Mouse (Mus musculus) heart, embryonic 16.5 days (tissue): ENCODE results near the gene Scnn1a. TPM values are rescaled to one million over a fixed set of nuclear protein-coding genes. Genes with fewer than 3 reads are reported as not detected.
A peak's percentile ranks its signal among the peaks of the same experiment; 100 is the strongest.

ENCODE experiments used
- ATAC-seq: fragments of 200-750 bp; cut with Nextera tagmentation; replicated peaks from 2 replicates; pipeline ENCODE4 v1.8.0; 2017; ENCODE audit warnings: moderate number of reproducible peaks; ENCODE audit not compliant: insufficient read depth, low FRiP score; ENCODE audit errors: extremely low read depth
- H3K27ac ChIP-seq: fragments of 300-500 bp; sonication (generic); 2 replicates; pipeline ENCODE4 v1.5.1; 2014; ENCODE audit warnings: mild to moderate bottlenecking, low read length, control low read depth, moderate library complexity
- H3K27me3 ChIP-seq: fragments of 300-500 bp; sonication (generic); 2 replicates; pipeline ENCODE4 v1.6.1; 2014; ENCODE audit warnings: low read length, mixed read lengths; ENCODE audit not compliant: control insufficient read depth, insufficient read depth
- H3K36me3 ChIP-seq: fragments of 300-500 bp; sonication (generic); 2 replicates; pipeline ENCODE4 v1.6.1; 2014; ENCODE audit not compliant: control insufficient read depth, insufficient read depth
- H3K4me1 ChIP-seq: fragments of 300-500 bp; sonication (generic); 2 replicates; pipeline ENCODE4 v1.6.1; 2014; ENCODE audit warnings: low read length, mixed read lengths; ENCODE audit not compliant: control insufficient read depth, insufficient read depth
- H3K4me2 ChIP-seq: fragments of 300-500 bp; sonication (generic); 2 replicates; pipeline ENCODE4 v1.6.1; 2014; ENCODE audit warnings: low read depth, mild to moderate bottlenecking, control low read depth, low read length
- H3K4me3 ChIP-seq: fragments of 300-500 bp; sonication (generic); 2 replicates; pipeline ENCODE4 v1.5.1; 2014; ENCODE audit warnings: mild to moderate bottlenecking, control low read depth, low read length
- H3K9ac ChIP-seq: fragments of 300-500 bp; sonication (generic); 2 replicates; pipeline ENCODE4 v1.6.1; 2014; ENCODE audit warnings: low read length, control low read depth
- H3K9me3 ChIP-seq: fragments of 300-500 bp; sonication (generic); replicated peaks from 2 replicates; pipeline ENCODE4 v1.6.1; 2016; ENCODE audit warnings: low read length; ENCODE audit not compliant: control insufficient read depth
- WGBS: fragments of 180-500 bp; shearing (Covaris S2); extraction: QIAGEN DNeasy Blood & Tissue Kit; methylation state at CpG from one replicate; pipeline ENCODE4 v1.1.7; 2014; 5-methylcytosine and 5-hydroxymethylcytosine counted together
- polyA plus RNA-seq: library from polyadenylated mRNA; unstranded; fragments of >200 nt; fragmentation: Nextera tagmentation; extraction: Ambion mirVana; gene quantifications from 2 replicates; pipeline ENCODE4 v1.2.1, GENCODE M21; 2015

The Scnn1a gene
- polyA plus RNA-seq, 1 experiment from 2014 or later, result 2.6 TPM

DNA sequence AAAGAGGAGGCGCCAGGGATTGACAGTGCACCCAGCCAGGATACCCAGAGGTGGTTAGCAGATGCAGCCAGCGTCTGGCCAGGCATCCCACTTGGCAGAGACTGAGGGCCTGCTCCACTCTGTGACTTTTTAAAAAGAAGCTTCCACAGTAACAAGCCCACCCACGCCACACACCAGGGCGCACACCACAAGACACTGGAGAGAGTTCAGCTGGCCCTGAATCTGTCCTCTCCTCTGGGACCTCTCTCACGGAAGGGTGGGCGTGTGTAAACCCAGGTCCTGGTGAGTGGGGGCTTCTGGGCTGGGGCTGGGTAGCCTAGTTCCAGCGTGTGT is 6.3 kb upstream of the Scnn1a start:
- peaks cover 13% of the 10 kb centered on the region; the same call in 1 of the 2 replicates for H3K36me3 ChIP-seq
- peak overlapping the region; percentile 70 for H3K4me3 ChIP-seq
- peaks cover 26% of the 10 kb centered on the region for H3K4me1 ChIP-seq
- 64% methylated on average over 7 of the region's 7 CpGs for WGBS
- H3K9ac ChIP-seq, result peak overlapping the region; percentile 95
- H3K9me3 ChIP-seq, result no peaks in the 10 kb centered on the region
- peak; percentile 14; the same call in 1 of the 2 replicates for ATAC-seq
- peak overlapping the region; percentile 80 for H3K4me2 ChIP-seq
- H3K27me3 ChIP-seq, result no peaks in the 10 kb centered on the region
- peak overlapping the region; percentile 84 for H3K27ac ChIP-seq

- peaks cover 26% of the 10 kb centered on the region for H3K4me1 ChIP-seq
- no peak overlapping the region for H3K4me2 ChIP-seq
- H3K27ac ChIP-seq, result no peak overlapping the region; the same call in 1 of the 2 replicates
- no peak overlapping the region for H3K4me3 ChIP-seq
- no peak for ATAC-seq
- no peaks in the 10 kb centered on the region for H3K27me3 ChIP-seq
- 83% methylated on average over 6 of the region's 6 CpGs for WGBS
- no peak overlapping the region for H3K9ac ChIP-seq
- no peaks in the 10 kb centered on the region for H3K9me3 ChIP-seq
- peaks cover 10% of the 10 kb centered on the region; the same call in 1 of the 2 replicates for H3K36me3 ChIP-seq
Observed at GRCm38 (mm10) chr6:125314746-125315145, 5.7 kb upstream of the Scnn1a start.

GRCm38 (mm10) chr6:125317077-125317476 is 3.4 kb upstream of the Scnn1a start:
- Histone ChIP-seq H3K9ac (no peak overlapping the region), H3K4me1 (peaks cover 27% of the 10 kb centered on the region), H3K27me3 (peaks cover 19% of the 10 kb centered on the region), H3K4me3 (no peak overlapping the region), H3K4me2 (no peak overlapping the region), H3K9me3 (no peaks in the 10 kb centered on the region), H3K36me3 (peaks cover 1% of the 10 kb centered on the region; the same call in 1 of the 2 replicates), H3K27ac (no peak overlapping the region)
- 21% methylated on average over 7 of the region's 7 CpGs for WGBS
- ATAC-seq, result no peak

GRCm38 (mm10) chr6:125318981-125319918 is 1.2 kb upstream of the Scnn1a start:
- H3K4me3 ChIP-seq, result no peak overlapping the region
- H3K36me3 ChIP-seq, result no peaks in the 10 kb centered on the region
- WGBS, result 65% methylated on average over 15 of the region's 15 CpGs
- peaks cover 28% of the 10 kb centered on the region for H3K27me3 ChIP-seq
- H3K4me2 ChIP-seq, result no peak overlapping the region
- ATAC-seq, result no peak
- peaks cover 15% of the 10 kb centered on the region for H3K4me1 ChIP-seq
- no peaks in the 10 kb centered on the region for H3K9me3 ChIP-seq
- no peak overlapping the region for H3K9ac ChIP-seq
- H3K27ac ChIP-seq, result no peak overlapping the region

DNA sequence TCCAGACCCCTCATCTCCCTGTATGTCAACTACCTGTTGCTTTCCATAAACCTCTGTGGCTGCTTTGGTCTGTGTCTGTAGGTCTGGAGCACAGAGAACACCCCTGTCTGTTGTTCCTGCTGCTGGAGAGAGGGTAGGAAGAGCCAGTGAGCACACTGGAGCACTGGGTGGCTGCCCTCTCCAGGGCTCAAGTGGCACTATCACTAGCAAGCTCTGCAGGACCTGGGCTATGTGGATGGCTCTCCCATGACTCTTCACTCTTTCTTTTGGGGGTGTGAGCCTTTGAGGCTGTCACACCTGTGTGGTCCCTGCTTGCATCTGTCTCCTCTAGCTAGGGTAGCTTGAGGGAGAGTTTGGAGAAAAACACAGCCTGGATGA is 551 bp upstream of the Scnn1a start:
- ATAC-seq, result no peak

DNA sequence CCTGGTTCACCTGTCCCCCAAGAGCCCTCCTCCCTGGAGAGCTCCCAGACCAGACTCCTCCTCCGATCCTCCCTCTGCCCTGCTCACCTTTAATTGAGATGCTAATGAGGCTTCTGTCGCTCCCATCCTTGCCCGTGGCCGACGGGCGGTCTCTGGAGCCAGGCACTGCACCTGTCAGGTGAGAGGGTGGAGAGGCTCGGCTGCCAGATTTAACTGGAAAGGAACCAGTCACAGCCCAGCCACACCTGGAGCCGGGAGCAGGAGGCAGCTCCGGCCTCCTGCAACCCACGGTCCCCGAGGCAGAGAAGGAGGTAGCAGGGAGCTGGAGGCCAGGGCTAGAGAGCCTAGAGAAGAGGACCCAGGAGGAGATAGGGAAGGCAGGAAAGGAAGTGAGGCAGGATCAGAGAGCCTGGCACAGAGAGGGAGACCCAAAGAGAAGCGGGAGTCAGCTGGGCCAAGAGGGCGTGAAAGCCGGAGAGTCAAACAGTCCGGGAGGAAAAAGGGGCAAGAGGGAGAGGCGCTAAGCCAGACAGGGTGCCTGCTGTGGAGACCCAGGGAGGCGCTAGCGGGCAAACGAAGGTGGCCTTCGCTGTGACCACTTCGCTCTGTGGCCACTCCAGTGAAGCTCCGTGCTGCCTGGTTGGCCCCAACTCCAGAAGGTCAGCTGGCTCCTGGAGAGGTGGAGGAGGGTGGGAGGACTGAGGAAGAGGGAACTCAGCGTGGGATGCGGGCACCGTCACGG is 826 bp downstream of the Scnn1a start:
- H3K9me3 ChIP-seq, result no peaks in the 10 kb centered on the region
- peak overlapping the region; percentile 36 for H3K4me2 ChIP-seq
- peaks cover 28% of the 10 kb centered on the region for H3K27me3 ChIP-seq
- no peaks in the 10 kb centered on the region for H3K36me3 ChIP-seq
- no peak overlapping the region for H3K9ac ChIP-seq
- H3K4me1 ChIP-seq, result peaks cover 17% of the 10 kb centered on the region
- H3K4me3 ChIP-seq, result peak overlapping the region; percentile 18
- no peak overlapping the region for H3K27ac ChIP-seq
- WGBS, result 11% methylated on average over 26 of the region's 26 CpGs
- no peak; the same call in 1 of the 2 replicates for ATAC-seq

More for the DNA sequence above, 551 bp upstream of the Scnn1a start:
- H3K4me1 ChIP-seq, result peaks cover 14% of the 10 kb centered on the region
- peaks cover 28% of the 10 kb centered on the region for H3K27me3 ChIP-seq
- no peaks in the 10 kb centered on the region for H3K36me3 ChIP-seq
- no peak overlapping the region for H3K4me3 ChIP-seq
- no peak overlapping the region for H3K4me2 ChIP-seq
- no peaks in the 10 kb centered on the region for H3K9me3 ChIP-seq
- no peak overlapping the region for H3K9ac ChIP-seq
- no peak overlapping the region for H3K27ac ChIP-seq

GRCm38 (mm10) chr6:125322794-125323193 is 2.3 kb downstream of the Scnn1a start:
- no peak overlapping the region for H3K4me3 ChIP-seq
- H3K9me3 ChIP-seq, result no peaks in the 10 kb centered on the region
- 54% methylated on average over 13 of the region's 13 CpGs for WGBS
- no peak overlapping the region for H3K9ac ChIP-seq
- no peaks in the 10 kb centered on the region for H3K36me3 ChIP-seq
- H3K27me3 ChIP-seq, result peaks cover 28% of the 10 kb centered on the region
- H3K27ac ChIP-seq, result no peak overlapping the region
- peaks cover 11% of the 10 kb centered on the region for H3K4me1 ChIP-seq
- no peak overlapping the region for H3K4me2 ChIP-seq
- ATAC-seq, result no peak

- H3K27me3 ChIP-seq, result peaks cover 28% of the 10 kb centered on the region
Observed at GRCm38 (mm10) chr6:125323547-125323946, 3.1 kb downstream of the Scnn1a start.

DNA sequence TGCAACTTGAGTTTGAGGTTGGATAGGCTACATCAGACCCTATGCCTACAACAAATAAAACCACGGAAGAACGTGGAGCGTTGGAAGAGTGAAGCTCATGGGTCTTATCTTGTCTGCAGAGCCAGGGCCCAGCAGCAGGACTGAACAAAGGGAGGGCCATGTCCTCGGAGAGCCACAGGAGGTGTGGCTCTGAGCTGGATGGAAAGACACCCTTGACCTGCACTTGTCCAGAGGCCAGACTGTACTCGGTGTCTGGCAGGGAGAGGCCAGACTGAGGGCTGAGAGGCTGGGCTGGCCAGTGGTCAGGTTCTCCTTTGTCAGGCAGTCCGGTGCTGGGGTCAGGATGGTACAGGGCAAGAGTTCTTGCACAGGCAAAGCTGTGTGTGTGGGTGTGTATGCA is 4.9 kb downstream of the Scnn1a start:
- Histone ChIP-seq H3K4me1 (peaks cover 12% of the 10 kb centered on the region), H3K27ac (no peak overlapping the region), H3K27me3 (peaks cover 25% of the 10 kb centered on the region), H3K9me3 (no peaks in the 10 kb centered on the region), H3K36me3 (no peaks in the 10 kb centered on the region), H3K9ac (no peak overlapping the region), H3K4me3 (no peak overlapping the region), H3K4me2 (no peak overlapping the region)
- no peak for ATAC-seq
- WGBS, result 31% methylated on average over 6 of the region's 6 CpGs

More at GRCm38 (mm10) chr6:125323547-125323946, 3.1 kb downstream of the Scnn1a start:
- 65% methylated on average over 6 of the region's 6 CpGs for WGBS
- Histone ChIP-seq H3K27ac (no peak overlapping the region), H3K4me3 (no peak overlapping the region), H3K36me3 (no peaks in the 10 kb centered on the region), H3K4me2 (no peak overlapping the region), H3K9me3 (no peaks in the 10 kb centered on the region), H3K9ac (no peak overlapping the region), H3K4me1 (peaks cover 11% of the 10 kb centered on the region)
- ATAC-seq, result no peak
